Mouse (Mus musculus): ENCODE data around the gene Sgsm3. TPM values are rescaled to one million over a fixed set of nuclear protein-coding genes. Genes with fewer than 3 reads are reported as not detected.

Sgsm3 gene
- polyA plus RNA-seq, 1 experiment from 2014 or later = 74.3 TPM

DNA sequence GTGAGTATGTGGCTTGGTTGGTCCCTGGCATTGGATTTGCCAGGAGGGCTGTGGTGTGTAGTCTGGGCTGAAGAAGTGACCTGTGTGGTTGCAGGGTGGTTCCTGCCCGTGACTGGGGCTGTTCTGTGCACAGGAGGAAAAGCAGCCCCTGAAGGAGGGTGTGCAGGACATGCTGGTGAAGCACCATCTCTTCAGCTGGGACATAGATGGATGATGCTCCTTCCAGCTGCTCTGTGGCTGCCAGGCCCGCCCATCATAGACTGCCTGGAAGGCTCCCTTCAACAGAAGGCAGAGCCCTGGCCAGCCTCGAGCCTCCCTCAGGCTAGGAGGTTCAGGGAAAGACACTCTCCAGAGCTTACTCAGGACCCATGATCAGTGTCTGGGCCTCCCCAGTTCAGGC lies 34.0 kb downstream of the Sgsm3 start:
- H3K27ac ChIP-seq (ENCODE audit: low read length) = no peak overlapping the region
- no peak overlapping the region for H3K4me2 ChIP-seq (ENCODE audit: low read length)
- peaks cover 44% of the 10 kb centered on the region for H3K36me3 ChIP-seq (ENCODE audit: control insufficient read depth, insufficient read depth, low read length)
- WGBS = 82% methylated on average over 3 of the region's 3 CpGs
- no peak for ATAC-seq
- H3K4me3 ChIP-seq (ENCODE audit: low read depth, low read length) = no peak overlapping the region
- no peaks in the 10 kb centered on the region for H3K9me3 ChIP-seq (replicated peaks; ENCODE audit: control insufficient read depth, low read length, poor library complexity, severe bottlenecking)
- no peaks in the 10 kb centered on the region for H3K4me1 ChIP-seq (ENCODE audit: control insufficient read depth, insufficient read depth, low read length)
- H3K9ac ChIP-seq (ENCODE audit: low read depth, low read length) = no peak overlapping the region
- no peaks in the 10 kb centered on the region for H3K27me3 ChIP-seq (ENCODE audit: control insufficient read depth, insufficient read depth, low read depth, low read length)

DNA sequence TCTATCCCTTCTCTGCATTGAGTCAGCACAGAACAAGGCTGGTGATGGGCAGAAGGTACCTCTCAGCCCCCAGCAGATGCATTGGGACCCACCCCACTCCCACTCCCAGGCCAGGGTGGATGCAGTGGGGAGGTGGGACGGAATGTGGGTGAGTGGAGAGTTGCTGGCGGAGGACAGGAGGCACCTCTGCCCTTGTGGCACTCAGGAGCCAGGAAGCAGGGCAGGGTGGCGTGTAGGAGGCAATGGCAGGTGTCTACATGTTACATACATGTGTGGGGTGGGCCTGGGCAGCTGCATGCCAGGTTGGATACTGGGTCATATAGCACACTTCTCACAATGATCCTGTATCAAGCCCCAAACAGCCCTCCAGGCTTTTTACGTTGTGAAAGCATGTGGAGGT lies 34.8 kb downstream of the Sgsm3 start:
- WGBS = 97% methylated on average over 4 of the region's 4 CpGs
- ATAC-seq = no peak
- H3K36me3 ChIP-seq (ENCODE audit: control insufficient read depth, insufficient read depth, low read length) = peaks cover 43% of the 10 kb centered on the region

DNA sequence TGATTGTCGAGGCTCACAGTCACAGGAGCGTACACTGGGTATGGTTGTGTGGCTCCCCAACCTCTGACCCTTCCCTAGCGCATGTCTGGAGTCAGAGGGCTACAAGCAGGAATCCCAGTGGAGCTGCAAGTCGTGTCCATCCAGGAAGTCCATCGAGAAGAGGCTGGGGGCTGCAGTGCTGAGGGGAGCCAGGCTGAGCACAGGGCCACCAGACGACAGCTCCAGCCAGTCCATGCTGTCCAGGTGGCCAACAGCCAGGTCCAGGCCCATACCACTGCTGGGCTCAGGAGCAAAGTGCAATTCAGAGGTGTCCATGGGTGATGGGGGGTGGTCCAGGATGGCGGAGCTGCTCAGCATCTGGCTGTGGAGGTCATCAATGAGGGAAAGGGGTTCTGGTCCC lies 35.6 kb downstream of the Sgsm3 start:
- Histone ChIP-seq H3K9me3 (replicated peaks; ENCODE audit: control insufficient read depth, low read length, poor library complexity, severe bottlenecking) (no peaks in the 10 kb centered on the region), H3K4me1 (ENCODE audit: control insufficient read depth, insufficient read depth, low read length) (no peaks in the 10 kb centered on the region), H3K27me3 (ENCODE audit: control insufficient read depth, insufficient read depth, low read depth, low read length) (no peaks in the 10 kb centered on the region), H3K4me3 (ENCODE audit: low read depth, low read length) (no peak overlapping the region), H3K27ac (ENCODE audit: low read length) (no peak overlapping the region), H3K36me3 (ENCODE audit: control insufficient read depth, insufficient read depth, low read length) (peaks cover 44% of the 10 kb centered on the region), H3K9ac (ENCODE audit: low read depth, low read length) (no peak overlapping the region), H3K4me2 (ENCODE audit: low read length) (no peak overlapping the region)
- no peak for ATAC-seq
- 93% methylated on average over 7 of the region's 7 CpGs for WGBS

More for the DNA sequence above, 34.8 kb downstream of the Sgsm3 start:
- H3K9ac ChIP-seq (ENCODE audit: low read depth, low read length) = no peak overlapping the region
- H3K9me3 ChIP-seq (replicated peaks; ENCODE audit: control insufficient read depth, low read length, poor library complexity, severe bottlenecking) = no peaks in the 10 kb centered on the region
- H3K4me1 ChIP-seq (ENCODE audit: control insufficient read depth, insufficient read depth, low read length) = no peaks in the 10 kb centered on the region
- no peak overlapping the region for H3K4me3 ChIP-seq (ENCODE audit: low read depth, low read length)
- H3K4me2 ChIP-seq (ENCODE audit: low read length) = no peak overlapping the region
- H3K27ac ChIP-seq (ENCODE audit: low read length) = no peak overlapping the region
- no peaks in the 10 kb centered on the region for H3K27me3 ChIP-seq (ENCODE audit: control insufficient read depth, insufficient read depth, low read depth, low read length)

DNA sequence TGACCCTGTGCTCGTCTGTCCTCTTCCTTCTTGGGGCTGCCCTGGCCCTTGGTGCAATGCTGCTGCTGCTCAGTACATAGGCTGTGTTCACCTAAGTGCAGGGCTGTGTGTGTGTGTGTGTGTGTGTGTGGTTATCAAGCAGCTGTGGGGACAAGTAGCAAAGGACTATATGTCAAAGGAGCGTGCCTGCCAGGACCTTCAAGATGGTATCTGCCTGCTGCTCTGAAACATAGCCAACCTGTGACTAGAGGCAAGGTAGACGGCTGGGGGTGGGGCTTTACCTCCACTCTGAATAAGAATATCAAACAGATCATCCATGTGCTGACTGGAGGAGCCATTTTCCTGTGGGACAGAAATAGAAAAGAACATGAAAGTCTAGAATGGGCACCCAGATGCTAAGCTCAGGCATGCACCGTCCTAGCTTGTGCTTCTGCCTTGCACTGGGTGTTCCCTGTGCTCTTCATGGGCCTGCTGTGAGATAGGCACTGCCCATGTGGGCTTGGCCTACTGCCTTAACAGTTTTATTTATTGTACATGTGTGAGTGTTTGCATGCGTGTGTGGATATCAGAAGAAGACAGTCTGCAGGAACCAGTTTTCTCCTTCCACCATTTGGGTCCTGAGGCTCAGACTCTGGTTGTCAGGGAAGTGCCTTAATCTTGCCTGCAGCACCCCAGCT lies 37.6 kb downstream of the Sgsm3 start:
- no peak for ATAC-seq
- H3K9ac ChIP-seq (ENCODE audit: low read depth, low read length) = no peak overlapping the region
- peaks cover 42% of the 10 kb centered on the region for H3K36me3 ChIP-seq (ENCODE audit: control insufficient read depth, insufficient read depth, low read length)
- no peak overlapping the region for H3K27ac ChIP-seq (ENCODE audit: low read length)
- no peaks in the 10 kb centered on the region for H3K9me3 ChIP-seq (replicated peaks; ENCODE audit: control insufficient read depth, low read length, poor library complexity, severe bottlenecking)
- H3K4me1 ChIP-seq (ENCODE audit: control insufficient read depth, insufficient read depth, low read length) = no peaks in the 10 kb centered on the region
- no peak overlapping the region for H3K4me3 ChIP-seq (ENCODE audit: low read depth, low read length)
- WGBS = 94% methylated on average over 5 of the region's 5 CpGs
- H3K27me3 ChIP-seq (ENCODE audit: control insufficient read depth, insufficient read depth, low read depth, low read length) = no peaks in the 10 kb centered on the region
- H3K4me2 ChIP-seq (ENCODE audit: low read length) = no peak overlapping the region

DNA sequence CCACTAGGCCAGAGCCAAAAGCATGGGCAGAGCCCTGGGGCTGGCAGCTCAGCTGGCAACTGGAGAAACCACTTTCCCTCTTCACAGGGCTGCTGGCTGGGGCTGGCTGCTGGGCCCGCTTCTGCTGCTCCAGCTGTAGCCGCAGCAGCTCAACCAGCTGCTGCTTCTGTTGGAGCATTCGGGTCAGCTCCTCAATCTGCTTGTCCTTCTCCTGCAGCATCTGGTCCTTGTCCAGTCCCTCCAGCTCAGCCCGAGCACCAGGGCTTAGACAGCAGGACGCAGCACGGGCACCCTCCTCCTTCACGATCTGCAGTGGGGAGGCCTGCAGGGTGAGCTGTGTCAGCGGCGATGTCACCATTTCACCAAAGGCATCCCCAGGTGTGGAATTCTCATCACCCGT lies 38.9 kb downstream of the Sgsm3 start:
- Histone ChIP-seq H3K9ac (ENCODE audit: low read depth, low read length) (no peak overlapping the region), H3K9me3 (replicated peaks; ENCODE audit: control insufficient read depth, low read length, poor library complexity, severe bottlenecking) (no peaks in the 10 kb centered on the region), H3K4me1 (ENCODE audit: control insufficient read depth, insufficient read depth, low read length) (no peaks in the 10 kb centered on the region), H3K27me3 (ENCODE audit: control insufficient read depth, insufficient read depth, low read depth, low read length) (no peaks in the 10 kb centered on the region), H3K36me3 (ENCODE audit: control insufficient read depth, insufficient read depth, low read length) (peaks cover 40% of the 10 kb centered on the region), H3K4me3 (ENCODE audit: low read depth, low read length) (no peak overlapping the region), H3K4me2 (ENCODE audit: low read length) (no peak overlapping the region), H3K27ac (ENCODE audit: low read length) (no peak overlapping the region)
- ATAC-seq = no peak
- WGBS = 92% methylated on average over 9 of the region's 10 CpGs

DNA sequence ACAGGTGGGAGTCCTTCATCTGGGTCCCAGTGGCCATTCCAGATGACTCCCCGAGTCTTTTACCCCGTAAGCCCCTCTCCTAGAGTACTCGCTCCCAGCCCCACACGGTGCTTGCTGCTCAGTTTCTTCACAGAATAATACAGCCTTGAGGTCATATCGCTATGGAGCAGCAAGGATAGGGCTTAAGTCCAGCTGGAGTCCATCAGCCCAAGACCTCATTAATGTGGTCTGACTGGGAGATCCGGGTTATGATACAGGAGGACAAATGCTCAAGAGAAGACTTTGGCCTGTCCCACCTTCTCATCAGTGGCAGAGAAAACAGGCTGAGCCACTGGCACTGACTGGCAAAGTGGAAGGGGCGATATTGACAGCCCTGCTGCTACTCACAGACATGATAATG lies 39.7 kb downstream of the Sgsm3 start:
- Histone ChIP-seq H3K36me3 (ENCODE audit: control insufficient read depth, insufficient read depth, low read length) (peaks cover 40% of the 10 kb centered on the region), H3K9me3 (replicated peaks; ENCODE audit: control insufficient read depth, low read length, poor library complexity, severe bottlenecking) (no peaks in the 10 kb centered on the region)

DNA sequence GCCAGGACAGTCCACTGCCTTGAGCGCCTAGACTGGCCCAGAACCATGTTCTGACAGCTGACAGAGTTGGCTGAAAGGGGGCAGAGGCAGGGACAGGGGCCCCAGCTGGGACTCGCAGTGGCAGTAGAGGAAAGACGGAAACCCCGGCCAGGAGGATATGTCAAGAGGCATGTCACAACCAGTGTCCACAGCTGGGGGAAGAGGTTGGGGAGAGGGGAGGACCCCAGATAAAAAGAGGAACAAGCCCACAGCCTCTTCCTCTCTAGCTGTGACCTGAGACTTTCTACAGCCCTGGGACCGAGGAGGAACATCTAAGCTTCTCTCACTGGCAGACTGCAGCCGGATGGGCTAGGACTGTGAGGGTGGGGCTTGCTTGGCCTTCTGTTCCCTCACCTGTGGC lies 43.8 kb downstream of the Sgsm3 start:
- H3K27ac ChIP-seq (ENCODE audit: low read length) = no peak overlapping the region
- WGBS = 87% methylated on average over 6 of the region's 6 CpGs
- H3K4me2 ChIP-seq (ENCODE audit: low read length) = no peak overlapping the region
- H3K27me3 ChIP-seq (ENCODE audit: control insufficient read depth, insufficient read depth, low read depth, low read length) = no peaks in the 10 kb centered on the region
- no peaks in the 10 kb centered on the region for H3K9me3 ChIP-seq (replicated peaks; ENCODE audit: control insufficient read depth, low read length, poor library complexity, severe bottlenecking)
- H3K4me1 ChIP-seq (ENCODE audit: control insufficient read depth, insufficient read depth, low read length) = no peaks in the 10 kb centered on the region
- H3K4me3 ChIP-seq (ENCODE audit: low read depth, low read length) = no peak overlapping the region
- no peak for ATAC-seq
- peaks cover 21% of the 10 kb centered on the region; the same call in 1 of the 2 replicates for H3K36me3 ChIP-seq (ENCODE audit: control insufficient read depth, insufficient read depth, low read length)
- no peak overlapping the region for H3K9ac ChIP-seq (ENCODE audit: low read depth, low read length)

More for the DNA sequence above, 39.7 kb downstream of the Sgsm3 start:
- Histone ChIP-seq H3K27ac (ENCODE audit: low read length) (no peak overlapping the region), H3K4me1 (ENCODE audit: control insufficient read depth, insufficient read depth, low read length) (no peaks in the 10 kb centered on the region), H3K4me2 (ENCODE audit: low read length) (no peak overlapping the region), H3K27me3 (ENCODE audit: control insufficient read depth, insufficient read depth, low read depth, low read length) (no peaks in the 10 kb centered on the region), H3K4me3 (ENCODE audit: low read depth, low read length) (no peak overlapping the region), H3K9ac (ENCODE audit: low read depth, low read length) (no peak overlapping the region)
- no peak for ATAC-seq
- WGBS = 93% methylated on average over 7 of the region's 7 CpGs

DNA sequence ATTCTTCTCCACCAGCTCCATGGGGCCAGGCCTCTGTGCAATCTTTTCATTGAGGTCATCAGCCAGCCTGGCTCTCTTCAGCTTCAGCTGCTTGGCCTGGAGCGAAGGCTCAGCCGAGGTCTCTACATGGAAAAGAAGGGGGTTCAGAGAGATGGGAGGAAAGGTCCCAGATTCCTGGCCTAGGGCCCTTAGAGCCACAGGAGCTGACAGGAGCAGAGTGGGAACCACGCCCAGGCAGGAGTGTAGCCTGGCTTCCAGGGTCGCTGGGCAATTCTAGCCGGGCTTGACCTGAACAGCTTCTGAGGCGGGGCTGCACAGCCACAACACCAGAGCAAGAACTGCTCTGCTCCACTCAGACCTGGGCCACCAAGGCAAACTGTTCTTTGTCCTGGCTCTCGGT lies 44.9 kb downstream of the Sgsm3 start:
- Histone ChIP-seq H3K36me3 (ENCODE audit: control insufficient read depth, insufficient read depth, low read length) (peaks cover 17% of the 10 kb centered on the region; the same call in 1 of the 2 replicates), H3K4me1 (ENCODE audit: control insufficient read depth, insufficient read depth, low read length) (no peaks in the 10 kb centered on the region), H3K9ac (ENCODE audit: low read depth, low read length) (no peak overlapping the region), H3K4me3 (ENCODE audit: low read depth, low read length) (no peak overlapping the region), H3K27me3 (ENCODE audit: control insufficient read depth, insufficient read depth, low read depth, low read length) (no peaks in the 10 kb centered on the region), H3K27ac (ENCODE audit: low read length) (no peak overlapping the region), H3K9me3 (replicated peaks; ENCODE audit: control insufficient read depth, low read length, poor library complexity, severe bottlenecking) (no peaks in the 10 kb centered on the region), H3K4me2 (ENCODE audit: low read length) (no peak overlapping the region)
- ATAC-seq = no peak
- 94% methylated on average over 7 of the region's 7 CpGs for WGBS

DNA sequence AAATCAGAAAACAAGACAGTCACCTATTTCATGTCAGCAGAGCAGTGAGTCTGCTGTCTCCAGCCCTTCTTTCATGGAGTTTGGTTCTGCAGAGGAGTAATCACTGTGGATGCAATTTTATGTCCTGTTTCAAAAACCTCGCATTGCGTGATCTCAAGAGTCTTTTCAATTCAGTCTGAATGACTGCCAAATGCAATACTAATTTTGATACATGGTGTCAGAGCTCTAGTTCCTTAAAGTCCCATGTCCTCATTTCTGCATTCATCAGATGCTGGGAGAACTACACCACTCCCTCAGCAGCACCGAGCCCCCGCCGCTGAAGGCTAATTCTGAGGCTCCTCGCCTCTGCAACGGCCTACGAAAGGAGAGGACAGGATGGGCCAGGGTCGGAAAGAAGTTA lies 46.3 kb downstream of the Sgsm3 start:
- WGBS = 93% methylated on average over 9 of the region's 9 CpGs
- Histone ChIP-seq H3K9ac (ENCODE audit: low read depth, low read length) (no peak overlapping the region), H3K4me3 (ENCODE audit: low read depth, low read length) (no peak overlapping the region), H3K27me3 (ENCODE audit: control insufficient read depth, insufficient read depth, low read depth, low read length) (no peaks in the 10 kb centered on the region), H3K4me1 (ENCODE audit: control insufficient read depth, insufficient read depth, low read length) (0 out of 2 replicates have a peak, but pooled peaks cover 3% of the 10 kb centered on the region), H3K36me3 (ENCODE audit: control insufficient read depth, insufficient read depth, low read length) (peaks cover 10% of the 10 kb centered on the region; the same call in 1 of the 2 replicates), H3K27ac (ENCODE audit: low read length) (no peak overlapping the region), H3K4me2 (ENCODE audit: low read length) (no peak overlapping the region), H3K9me3 (replicated peaks; ENCODE audit: control insufficient read depth, low read length, poor library complexity, severe bottlenecking) (no peaks in the 10 kb centered on the region)
- ATAC-seq = no peak
